Mouse (Mus musculus): ENCODE results near the gene Stk24. TPM values are rescaled to one million over a fixed set of nuclear protein-coding genes. Genes with fewer than 3 reads are reported as not detected.
"Not testable (repeated sequence)": the region's sequence is repeated elsewhere in the genome, so short reads cannot be mapped to it uniquely, and the experiment has no call there.

The Stk24 gene
- polyA plus RNA-seq, 1 experiment from 2014 or later: 46.3 TPM

DNA sequence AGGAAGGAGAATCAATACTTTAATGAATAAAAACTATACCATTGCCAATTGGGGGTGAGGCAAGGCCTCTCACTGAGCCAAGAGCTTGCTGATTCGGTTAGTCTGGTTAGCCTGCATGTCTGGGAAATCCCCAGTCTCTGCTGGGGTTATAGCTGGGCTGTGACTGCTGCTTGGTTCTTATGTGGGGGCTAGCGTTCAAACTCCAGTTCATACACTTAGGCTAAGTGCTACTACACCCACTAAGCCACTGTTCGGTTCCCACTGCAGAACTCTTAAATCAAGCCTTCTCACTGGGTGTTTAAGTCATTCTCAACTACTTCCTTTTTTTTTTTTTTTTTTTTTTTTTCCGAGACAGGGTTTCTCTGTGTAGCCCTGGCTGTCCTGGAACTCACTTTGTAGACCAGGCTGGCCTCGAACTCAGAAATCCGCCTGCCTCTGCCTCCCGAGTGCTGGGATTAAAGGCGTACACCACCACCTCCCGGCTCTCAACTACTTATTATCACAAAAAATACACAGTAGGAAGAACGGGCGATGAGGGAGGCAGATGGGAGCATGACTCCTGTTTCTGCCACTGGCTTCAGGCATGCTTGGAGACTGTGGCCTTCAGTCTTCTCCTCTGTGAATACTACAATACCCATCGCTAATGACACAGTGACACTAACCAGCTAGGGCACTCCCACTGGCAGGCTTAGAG, 37.0 kb upstream of the Stk24 start:
- no peak overlapping the region for H3K9ac ChIP-seq (replicated peaks; ENCODE audit: low read depth, low read length)
- no peak overlapping the region for H3K27ac ChIP-seq (ENCODE audit: low read length)
- no peak overlapping the region for H3K4me3 ChIP-seq (ENCODE audit: low read depth, low read length)
- no peak overlapping the region for H3K4me2 ChIP-seq (replicated peaks; ENCODE audit: low read depth, low read length)
- H3K4me1 ChIP-seq (ENCODE audit: control insufficient read depth, insufficient read depth, low read length): no peaks in the 10 kb centered on the region
- no peak for ATAC-seq (ENCODE audit: insufficient number of reproducible peaks, insufficient read depth, low FRiP score, low read depth)
- H3K9me3 ChIP-seq (ENCODE audit: control insufficient read depth, low read depth, low read length): peaks cover 4% of the 10 kb centered on the region; the same call in 1 of the 2 replicates
- H3K36me3 ChIP-seq (ENCODE audit: control insufficient read depth, insufficient read depth, low read length): no peaks in the 10 kb centered on the region
- H3K27me3 ChIP-seq (ENCODE audit: control insufficient read depth, insufficient read depth, low read length): no peaks in the 10 kb centered on the region
- WGBS: 86% methylated on average over 10 of the region's 12 CpGs

GRCm38 (mm10) chr14:121414635-121415241, 34.9 kb upstream of the Stk24 start:
- no peak overlapping the region for H3K4me2 ChIP-seq (replicated peaks; ENCODE audit: low read depth, low read length)
- peak; percentile 86; the same call in 1 of the 2 replicates for ATAC-seq (ENCODE audit: insufficient number of reproducible peaks, insufficient read depth, low FRiP score, low read depth)
- no peak overlapping the region for H3K27ac ChIP-seq (ENCODE audit: low read length)
- H3K4me1 ChIP-seq (ENCODE audit: control insufficient read depth, insufficient read depth, low read length): no peaks in the 10 kb centered on the region
- no peaks in the 10 kb centered on the region for H3K36me3 ChIP-seq (ENCODE audit: control insufficient read depth, insufficient read depth, low read length)
- H3K9ac ChIP-seq (replicated peaks; ENCODE audit: low read depth, low read length): no peak overlapping the region
- no peak overlapping the region for H3K4me3 ChIP-seq (ENCODE audit: low read depth, low read length)
- WGBS: 48% methylated on average over 6 of the region's 6 CpGs
- H3K27me3 ChIP-seq (ENCODE audit: control insufficient read depth, insufficient read depth, low read length): no peaks in the 10 kb centered on the region
- H3K9me3 ChIP-seq (ENCODE audit: control insufficient read depth, low read depth, low read length): no peaks in the 10 kb centered on the region

DNA sequence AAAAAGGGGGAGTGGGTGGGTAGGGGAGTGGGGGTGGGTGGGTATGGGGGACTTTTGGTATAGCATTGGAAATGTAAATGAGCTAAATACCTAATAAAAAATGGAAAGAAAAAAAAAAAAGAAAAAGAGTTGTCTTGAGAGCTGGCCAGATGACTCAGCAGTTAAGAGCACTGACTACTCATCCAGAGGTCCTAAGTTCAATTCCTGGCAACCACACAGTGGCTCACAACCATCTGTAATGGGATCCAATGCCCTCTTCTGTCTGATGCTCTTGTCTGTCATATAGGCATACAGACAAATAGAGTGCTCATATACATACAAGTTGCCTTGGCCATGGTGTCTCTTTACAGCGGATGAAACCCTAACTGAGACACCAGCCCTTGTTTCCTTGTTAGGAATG, 33.9 kb upstream of the Stk24 start:
- 97% methylated on average over 1 of the region's 1 CpGs for WGBS
- not testable (repeated sequence) for H3K27ac ChIP-seq (ENCODE audit: low read length); H3K27me3 ChIP-seq (ENCODE audit: control insufficient read depth, insufficient read depth, low read length); H3K4me3 ChIP-seq (ENCODE audit: low read depth, low read length); H3K36me3 ChIP-seq (ENCODE audit: control insufficient read depth, insufficient read depth, low read length); H3K4me2 ChIP-seq (replicated peaks; ENCODE audit: low read depth, low read length); ATAC-seq (ENCODE audit: insufficient number of reproducible peaks, insufficient read depth, low FRiP score, low read depth); H3K9me3 ChIP-seq (ENCODE audit: control insufficient read depth, low read depth, low read length); H3K4me1 ChIP-seq (ENCODE audit: control insufficient read depth, insufficient read depth, low read length); H3K9ac ChIP-seq (replicated peaks; ENCODE audit: low read depth, low read length)

GRCm38 (mm10) chr14:121408944-121409343, 29.1 kb upstream of the Stk24 start:
- Histone ChIP-seq H3K9ac (replicated peaks; ENCODE audit: low read depth, low read length) (no peak overlapping the region), H3K4me3 (ENCODE audit: low read depth, low read length) (no peak overlapping the region), H3K27ac (ENCODE audit: low read length) (no peak overlapping the region), H3K36me3 (ENCODE audit: control insufficient read depth, insufficient read depth, low read length) (no peaks in the 10 kb centered on the region), H3K4me1 (ENCODE audit: control insufficient read depth, insufficient read depth, low read length) (no peaks in the 10 kb centered on the region), H3K4me2 (replicated peaks; ENCODE audit: low read depth, low read length) (no peak overlapping the region), H3K9me3 (ENCODE audit: control insufficient read depth, low read depth, low read length) (no peaks in the 10 kb centered on the region), H3K27me3 (ENCODE audit: control insufficient read depth, insufficient read depth, low read length) (no peaks in the 10 kb centered on the region)
- WGBS: 85% methylated on average over 3 of the region's 3 CpGs
- no peak for ATAC-seq (ENCODE audit: insufficient number of reproducible peaks, insufficient read depth, low FRiP score, low read depth)

DNA sequence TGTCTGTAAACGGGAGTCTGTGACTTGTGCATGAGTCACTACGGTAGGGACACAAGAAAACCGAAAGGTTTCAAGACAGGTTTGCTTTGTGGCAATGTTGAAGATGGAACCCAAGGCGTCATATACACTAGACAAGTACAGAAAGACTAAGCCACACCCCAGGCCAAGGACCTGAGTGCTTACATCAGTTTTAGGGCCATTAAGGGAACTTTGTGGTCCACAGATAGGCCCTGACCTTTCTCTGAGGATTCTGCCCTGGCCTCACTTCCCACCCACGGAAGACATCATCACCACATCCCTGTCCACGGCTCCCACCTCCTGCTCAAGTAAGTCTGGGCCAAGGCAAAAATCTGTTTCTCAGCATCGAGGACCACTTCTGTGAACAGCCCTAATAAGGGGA, 27.1 kb upstream of the Stk24 start:
- Histone ChIP-seq H3K4me1 (ENCODE audit: control insufficient read depth, insufficient read depth, low read length) (no peaks in the 10 kb centered on the region), H3K9ac (replicated peaks; ENCODE audit: low read depth, low read length) (no peak overlapping the region), H3K27ac (ENCODE audit: low read length) (no peak overlapping the region), H3K4me2 (replicated peaks; ENCODE audit: low read depth, low read length) (no peak overlapping the region), H3K9me3 (ENCODE audit: control insufficient read depth, low read depth, low read length) (no peaks in the 10 kb centered on the region), H3K36me3 (ENCODE audit: control insufficient read depth, insufficient read depth, low read length) (no peaks in the 10 kb centered on the region), H3K27me3 (ENCODE audit: control insufficient read depth, insufficient read depth, low read length) (no peaks in the 10 kb centered on the region), H3K4me3 (ENCODE audit: low read depth, low read length) (no peak overlapping the region)
- 88% methylated on average over 7 of the region's 7 CpGs for WGBS
- ATAC-seq (ENCODE audit: insufficient number of reproducible peaks, insufficient read depth, low FRiP score, low read depth): no peak

DNA sequence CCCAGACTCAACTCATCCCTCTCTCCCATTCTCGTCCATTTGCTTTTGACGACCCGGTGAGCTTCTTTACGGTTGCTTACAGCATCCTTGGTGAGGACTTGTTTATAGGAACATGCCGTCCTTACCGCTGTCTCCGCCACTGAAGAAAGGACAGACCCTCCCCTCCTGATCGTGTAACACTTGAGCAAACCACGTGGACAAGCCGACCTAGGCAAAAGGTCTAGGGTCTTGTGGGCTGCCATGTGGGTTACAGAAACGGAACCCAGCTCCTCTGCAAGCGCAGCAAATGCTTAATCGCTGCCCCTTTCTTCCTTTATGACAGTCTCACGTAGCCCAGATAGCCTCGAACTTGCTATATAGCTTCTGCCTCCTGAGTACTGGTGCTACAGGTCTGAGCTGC, 25.7 kb upstream of the Stk24 start:
- H3K36me3 ChIP-seq (ENCODE audit: control insufficient read depth, insufficient read depth, low read length): no peaks in the 10 kb centered on the region
- ATAC-seq (ENCODE audit: insufficient number of reproducible peaks, insufficient read depth, low FRiP score, low read depth): no peak
- no peak overlapping the region for H3K4me3 ChIP-seq (ENCODE audit: low read depth, low read length)
- WGBS: 38% methylated on average over 15 of the region's 15 CpGs
- H3K9me3 ChIP-seq (ENCODE audit: control insufficient read depth, low read depth, low read length): no peaks in the 10 kb centered on the region
- no peaks in the 10 kb centered on the region for H3K27me3 ChIP-seq (ENCODE audit: control insufficient read depth, insufficient read depth, low read length)
- no peak overlapping the region for H3K9ac ChIP-seq (replicated peaks; ENCODE audit: low read depth, low read length)
- H3K4me1 ChIP-seq (ENCODE audit: control insufficient read depth, insufficient read depth, low read length): no peaks in the 10 kb centered on the region
- peak overlapping the region; percentile 25 for H3K4me2 ChIP-seq (replicated peaks; ENCODE audit: low read depth, low read length)
- no peak overlapping the region for H3K27ac ChIP-seq (ENCODE audit: low read length)

DNA sequence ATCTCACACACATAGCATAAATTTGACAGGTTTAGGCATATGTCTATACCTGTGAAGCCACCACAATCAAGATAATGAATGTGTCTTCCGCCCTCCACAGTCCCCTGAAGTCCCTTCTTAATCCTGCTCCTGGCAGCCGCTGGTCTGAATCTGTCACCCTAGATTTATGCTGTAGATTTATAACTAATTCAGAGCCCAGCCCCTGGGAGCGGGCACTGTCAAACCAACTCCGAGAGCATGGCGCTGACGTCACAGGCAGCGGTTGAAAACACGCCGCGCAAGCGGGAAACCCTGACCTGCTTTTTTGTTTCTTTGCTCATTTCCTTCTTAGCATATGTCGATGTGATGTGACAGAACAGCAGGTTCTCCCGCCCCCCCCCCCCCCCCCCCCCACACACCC, 25.3 kb upstream of the Stk24 start:
- WGBS: 41% methylated on average over 13 of the region's 13 CpGs
- Histone ChIP-seq H3K27me3 (ENCODE audit: control insufficient read depth, insufficient read depth, low read length) (no peaks in the 10 kb centered on the region), H3K9me3 (ENCODE audit: control insufficient read depth, low read depth, low read length) (no peaks in the 10 kb centered on the region), H3K36me3 (ENCODE audit: control insufficient read depth, insufficient read depth, low read length) (no peaks in the 10 kb centered on the region), H3K4me3 (ENCODE audit: low read depth, low read length) (no peak overlapping the region), H3K4me1 (ENCODE audit: control insufficient read depth, insufficient read depth, low read length) (no peaks in the 10 kb centered on the region), H3K4me2 (replicated peaks; ENCODE audit: low read depth, low read length) (peak overlapping the region; percentile 25), H3K27ac (ENCODE audit: low read length) (no peak overlapping the region), H3K9ac (replicated peaks; ENCODE audit: low read depth, low read length) (no peak overlapping the region)
- no peak for ATAC-seq (ENCODE audit: insufficient number of reproducible peaks, insufficient read depth, low FRiP score, low read depth)

DNA sequence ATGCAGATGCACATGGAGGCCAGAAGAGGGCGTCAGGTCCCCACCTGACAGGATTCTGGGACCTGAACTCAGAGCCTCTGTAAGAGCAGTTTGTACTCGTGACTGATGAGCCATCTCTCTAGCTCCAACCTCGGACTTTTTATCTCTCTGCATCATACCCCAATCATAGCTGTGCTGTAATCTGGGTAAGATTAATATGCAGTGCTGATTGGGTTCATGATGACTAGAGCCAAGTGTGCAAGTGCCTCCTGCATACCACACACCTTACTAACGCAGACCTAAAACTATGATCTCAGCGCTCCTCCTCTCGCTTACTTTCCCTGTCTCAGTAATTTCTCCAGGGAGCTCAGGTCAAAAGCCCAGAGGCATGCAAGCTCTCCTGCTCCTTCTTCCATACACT, 19.9 kb upstream of the Stk24 start:
- no peak for ATAC-seq (ENCODE audit: insufficient number of reproducible peaks, insufficient read depth, low FRiP score, low read depth)
- WGBS: 79% methylated on average over 6 of the region's 6 CpGs
- no peaks in the 10 kb centered on the region for H3K36me3 ChIP-seq (ENCODE audit: control insufficient read depth, insufficient read depth, low read length)

GRCm38 (mm10) chr14:121397471-121397870, 17.7 kb upstream of the Stk24 start:
- no peaks in the 10 kb centered on the region for H3K36me3 ChIP-seq (ENCODE audit: control insufficient read depth, insufficient read depth, low read length)
- no peak overlapping the region for H3K4me3 ChIP-seq (ENCODE audit: low read depth, low read length)
- H3K9me3 ChIP-seq (ENCODE audit: control insufficient read depth, low read depth, low read length): no peaks in the 10 kb centered on the region
- no peaks in the 10 kb centered on the region for H3K27me3 ChIP-seq (ENCODE audit: control insufficient read depth, insufficient read depth, low read length)
- no peaks in the 10 kb centered on the region for H3K4me1 ChIP-seq (ENCODE audit: control insufficient read depth, insufficient read depth, low read length)
- WGBS: 38% methylated on average over 1 of the region's 1 CpGs
- H3K4me2 ChIP-seq (replicated peaks; ENCODE audit: low read depth, low read length): no peak overlapping the region
- no peak overlapping the region for H3K27ac ChIP-seq (ENCODE audit: low read length)
- H3K9ac ChIP-seq (replicated peaks; ENCODE audit: low read depth, low read length): no peak overlapping the region
- ATAC-seq (ENCODE audit: insufficient number of reproducible peaks, insufficient read depth, low FRiP score, low read depth): no peak

More for the DNA sequence above, 19.9 kb upstream of the Stk24 start:
- Histone ChIP-seq H3K4me3 (ENCODE audit: low read depth, low read length) (no peak overlapping the region), H3K27ac (ENCODE audit: low read length) (no peak overlapping the region), H3K9ac (replicated peaks; ENCODE audit: low read depth, low read length) (no peak overlapping the region), H3K4me2 (replicated peaks; ENCODE audit: low read depth, low read length) (no peak overlapping the region), H3K27me3 (ENCODE audit: control insufficient read depth, insufficient read depth, low read length) (no peaks in the 10 kb centered on the region), H3K9me3 (ENCODE audit: control insufficient read depth, low read depth, low read length) (no peaks in the 10 kb centered on the region), H3K4me1 (ENCODE audit: control insufficient read depth, insufficient read depth, low read length) (no peaks in the 10 kb centered on the region)
